Mouse (Mus musculus) midbrain, embryonic 16.5 days (tissue): ENCODE results near the gene Ryr1. TPM values are rescaled to one million over a fixed set of nuclear protein-coding genes. Genes with fewer than 3 reads are reported as not detected.

Source experiments
- ATAC-seq: fragments of 200-750 bp; cut with Nextera tagmentation; 2 replicates; pipeline ENCODE4 v1.8.0; 2017; ENCODE audit warnings: moderate TSS enrichment
- H3K27ac ChIP-seq: fragments of 300-500 bp; sonication (generic); 2 replicates; pipeline ENCODE4 v1.5.1; 2014; ENCODE audit warnings: mild to moderate bottlenecking, low read length, mixed read lengths
- H3K27me3 ChIP-seq: fragments of 300-500 bp; sonication (generic); 2 replicates; pipeline ENCODE4 v1.6.1; 2014; ENCODE audit warnings: low read depth, low read length, mixed read lengths; ENCODE audit not compliant: control insufficient read depth, insufficient read depth
- H3K36me3 ChIP-seq: fragments of 300-500 bp; sonication (generic); 2 replicates; pipeline ENCODE4 v1.6.1; 2014; ENCODE audit warnings: mild to moderate bottlenecking, low read length, moderate library complexity, mixed read lengths; ENCODE audit not compliant: control insufficient read depth, insufficient read depth
- H3K4me1 ChIP-seq: fragments of 300-500 bp; sonication (generic); 2 replicates; pipeline ENCODE4 v1.6.1; 2014; ENCODE audit warnings: mild to moderate bottlenecking, low read length, mixed read lengths; ENCODE audit not compliant: control insufficient read depth, insufficient read depth
- H3K4me2 ChIP-seq: fragments of 300-500 bp; sonication (generic); 2 replicates; pipeline ENCODE4 v1.6.1; 2014; ENCODE audit warnings: mild to moderate bottlenecking, low read length, mixed read lengths
- H3K4me3 ChIP-seq: fragments of 300-500 bp; sonication (generic); 2 replicates; pipeline ENCODE4 v1.5.1; 2014; ENCODE audit warnings: low read depth, mild to moderate bottlenecking, low read length, moderate library complexity, mixed read lengths
- H3K9ac ChIP-seq: fragments of 300-500 bp; sonication (generic); 2 replicates; pipeline ENCODE4 v1.6.1; 2014; ENCODE audit warnings: low read depth, low read length, mixed read lengths
- H3K9me3 ChIP-seq: fragments of 300-500 bp; sonication (generic); replicated peaks from 2 replicates; pipeline ENCODE4 v1.6.1; 2014; ENCODE audit warnings: mild to moderate bottlenecking, low read length, mixed read lengths; ENCODE audit not compliant: control insufficient read depth, poor library complexity, severe bottlenecking
- WGBS: fragments of 180-500 bp; shearing (Covaris S2); extraction: QIAGEN DNeasy Blood & Tissue Kit; methylation state at CpG from one replicate; pipeline ENCODE4 v1.1.7; 2014; 5-methylcytosine and 5-hydroxymethylcytosine counted together
- polyA plus RNA-seq: library from polyadenylated mRNA; unstranded; fragments of >200 nt; fragmentation: Nextera tagmentation; extraction: Ambion mirVana; gene quantifications from 2 replicates; pipeline ENCODE4 v1.2.1, GENCODE M21; 2015

The Ryr1 gene
- polyA plus RNA-seq, 1 experiment from 2014 or later: 14.4 TPM

- WGBS: 29% methylated on average over 2 of the region's 2 CpGs
- Histone ChIP-seq H3K27me3 (peaks cover 20% of the 10 kb centered on the region), H3K27ac (no peak overlapping the region), H3K4me2 (no peak overlapping the region), H3K9ac (no peak overlapping the region), H3K4me3 (no peak overlapping the region), H3K36me3 (no peaks in the 10 kb centered on the region), H3K4me1 (no peaks in the 10 kb centered on the region), H3K9me3 (peaks cover 3% of the 10 kb centered on the region; the same call in 1 of the 2 replicates)
- ATAC-seq: no peak; the same call in 1 of the 2 replicates
These were observed 74.2 kb downstream of the Ryr1 start for GRCm38 (mm10) chr7:29050797-29051196.

DNA sequence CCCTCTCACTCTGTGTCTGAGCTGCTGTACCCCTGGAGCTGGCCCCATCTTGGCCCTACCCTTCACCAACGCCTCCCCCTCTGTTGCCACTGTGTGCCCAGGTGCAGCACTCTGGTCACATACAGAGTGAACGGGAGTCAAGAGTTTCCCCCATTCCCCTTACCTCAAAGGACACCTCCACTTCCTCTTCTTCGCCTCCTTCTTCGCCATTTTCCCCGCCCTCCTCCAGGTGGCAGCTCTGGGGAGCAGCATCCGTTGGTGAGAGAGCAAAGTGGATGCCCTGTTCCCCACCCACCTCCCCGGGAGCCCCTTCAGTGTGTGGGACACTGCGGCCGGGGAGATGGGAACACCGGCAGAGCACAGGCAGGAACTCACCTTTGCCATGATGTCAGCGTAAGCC lies 76.4 kb downstream of the Ryr1 start:
- Histone ChIP-seq H3K9ac (no peak overlapping the region), H3K27ac (no peak overlapping the region), H3K36me3 (no peaks in the 10 kb centered on the region), H3K27me3 (peaks cover 13% of the 10 kb centered on the region), H3K4me1 (no peaks in the 10 kb centered on the region), H3K4me2 (no peak overlapping the region), H3K4me3 (no peak overlapping the region), H3K9me3 (peaks cover 3% of the 10 kb centered on the region; the same call in 1 of the 2 replicates)
- ATAC-seq: no peak
- 82% methylated on average over 11 of the region's 11 CpGs for WGBS

- no peak for ATAC-seq
- WGBS: 87% methylated on average over 3 of the region's 3 CpGs
- Histone ChIP-seq H3K9ac (no peak overlapping the region), H3K27me3 (peaks cover 7% of the 10 kb centered on the region; the same call in 1 of the 2 replicates), H3K36me3 (no peaks in the 10 kb centered on the region), H3K27ac (no peak overlapping the region), H3K4me3 (no peak overlapping the region), H3K9me3 (peaks cover 3% of the 10 kb centered on the region; the same call in 1 of the 2 replicates), H3K4me1 (no peaks in the 10 kb centered on the region), H3K4me2 (no peak overlapping the region)
These were observed 76.9 kb downstream of the Ryr1 start for GRCm38 (mm10) chr7:29048070-29048469.

- Histone ChIP-seq H3K36me3 (no peaks in the 10 kb centered on the region), H3K4me3 (peak overlapping the region; percentile 15), H3K27me3 (no peaks in the 10 kb centered on the region), H3K9me3 (peaks cover 3% of the 10 kb centered on the region; the same call in 1 of the 2 replicates), H3K4me2 (peak overlapping the region; percentile 41), H3K27ac (no peak overlapping the region), H3K9ac (0 out of 2 replicates have a peak overlapping the region, but pooled peaks have one; percentile 30), H3K4me1 (no peaks in the 10 kb centered on the region)
- no peak for ATAC-seq
- 4% methylated on average over 11 of the region's 12 CpGs for WGBS
These were observed 78.4 kb downstream of the Ryr1 start for GRCm38 (mm10) chr7:29046533-29046932.

DNA sequence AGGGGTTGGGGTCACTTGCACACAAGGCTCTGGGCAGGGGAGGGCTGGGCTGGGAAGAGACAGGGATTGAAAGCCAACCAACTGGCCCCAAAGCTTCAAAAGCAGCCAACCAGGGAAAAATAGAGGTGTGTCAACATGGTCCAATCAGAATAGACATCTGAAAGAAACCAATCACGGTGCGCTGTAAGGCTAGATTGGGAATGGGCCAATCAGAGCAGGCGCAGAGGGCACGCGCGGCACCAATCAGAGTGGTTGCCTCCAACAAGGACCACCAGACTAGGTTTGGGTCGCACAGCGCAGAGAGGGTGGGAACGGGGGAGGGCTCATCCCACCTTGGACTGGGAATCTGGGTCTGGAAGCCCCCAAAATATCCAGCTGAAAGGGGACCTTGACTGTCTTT lies 80.7 kb downstream of the Ryr1 start:
- Histone ChIP-seq H3K9me3 (peaks cover 3% of the 10 kb centered on the region; the same call in 1 of the 2 replicates), H3K4me2 (no peak overlapping the region), H3K36me3 (no peaks in the 10 kb centered on the region), H3K4me1 (peaks cover 8% of the 10 kb centered on the region), H3K4me3 (no peak overlapping the region), H3K9ac (no peak overlapping the region), H3K27ac (no peak overlapping the region), H3K27me3 (no peaks in the 10 kb centered on the region)
- WGBS: 41% methylated on average over 9 of the region's 9 CpGs
- ATAC-seq: peak; percentile 58; the same call in 1 of the 2 replicates

- Histone ChIP-seq H3K4me3 (no peak overlapping the region), H3K27me3 (no peaks in the 10 kb centered on the region), H3K9me3 (peaks cover 3% of the 10 kb centered on the region; the same call in 1 of the 2 replicates), H3K4me1 (peaks cover 8% of the 10 kb centered on the region), H3K9ac (no peak overlapping the region), H3K27ac (0 out of 2 replicates have a peak overlapping the region, but pooled peaks have one; percentile 14), H3K36me3 (no peaks in the 10 kb centered on the region), H3K4me2 (0 out of 2 replicates have a peak overlapping the region, but pooled peaks have one; percentile 6)
- 39% methylated on average over 11 of the region's 11 CpGs for WGBS
- no peak for ATAC-seq
These were observed 81.3 kb downstream of the Ryr1 start for GRCm38 (mm10) chr7:29043674-29044057.

DNA sequence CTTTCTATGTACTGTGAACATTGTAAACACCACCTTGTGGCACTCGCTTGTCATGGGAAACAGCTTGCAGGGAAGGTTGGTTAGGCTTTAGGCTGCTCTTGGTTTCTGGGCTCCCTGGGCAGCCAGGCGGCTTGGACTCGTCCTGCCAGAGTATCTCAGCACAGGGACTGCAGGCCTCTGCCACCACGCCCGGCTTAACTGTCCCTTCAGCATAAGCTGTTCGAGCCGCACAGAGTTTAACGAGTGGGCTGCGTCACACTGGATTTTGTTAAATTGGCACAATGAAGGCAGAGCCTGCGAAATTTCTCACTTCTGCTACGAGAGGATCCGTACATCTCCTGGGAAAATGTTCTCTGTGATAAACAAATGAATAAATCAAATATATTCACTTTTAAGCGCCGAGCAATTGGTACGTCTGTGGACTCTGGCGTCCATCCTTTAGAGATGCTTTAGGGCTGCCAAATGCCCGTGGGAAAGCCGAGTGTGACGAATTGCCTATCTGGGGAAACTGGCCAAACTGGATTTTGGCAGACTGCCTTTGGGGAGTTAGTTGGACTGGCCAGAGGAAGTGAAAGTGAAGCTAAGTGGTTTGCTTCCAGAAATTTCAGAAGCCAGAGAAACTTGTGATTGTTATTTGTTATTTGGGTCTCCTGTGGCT lies 81.8 kb downstream of the Ryr1 start:
- Histone ChIP-seq H3K9me3 (peaks cover 1% of the 10 kb centered on the region; the same call in 1 of the 2 replicates), H3K9ac (no peak overlapping the region), H3K4me2 (no peak overlapping the region), H3K27ac (peak overlapping the region; percentile 45), H3K27me3 (no peaks in the 10 kb centered on the region), H3K4me3 (no peak overlapping the region), H3K4me1 (peaks cover 8% of the 10 kb centered on the region), H3K36me3 (no peaks in the 10 kb centered on the region)
- no peak for ATAC-seq
- WGBS: 60% methylated on average over 19 of the region's 19 CpGs

DNA sequence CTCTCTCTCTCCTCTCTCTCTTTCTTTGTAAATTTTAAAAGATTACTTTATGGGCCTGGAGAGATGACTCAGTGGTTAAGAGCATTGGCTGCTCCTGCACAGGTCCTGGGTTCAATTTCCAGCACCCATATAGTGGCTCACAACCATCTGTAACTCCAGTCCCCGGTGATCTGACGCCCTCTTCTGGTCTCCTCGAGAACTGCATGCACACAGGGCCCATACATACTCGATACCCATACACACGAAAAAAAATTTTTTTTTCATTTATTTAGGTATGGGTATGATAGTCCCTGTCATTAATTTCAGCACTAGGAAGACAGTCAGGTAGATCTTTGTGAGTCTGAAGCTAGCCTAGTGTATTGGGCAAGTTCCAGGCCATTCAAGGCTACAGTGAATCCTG lies 83.8 kb downstream of the Ryr1 start:
- Histone ChIP-seq H3K4me3 (no peak overlapping the region), H3K27ac (no peak overlapping the region), H3K9ac (no peak overlapping the region), H3K4me2 (no peak overlapping the region), H3K4me1 (peaks cover 8% of the 10 kb centered on the region), H3K9me3 (no peaks in the 10 kb centered on the region), H3K27me3 (no peaks in the 10 kb centered on the region), H3K36me3 (no peaks in the 10 kb centered on the region)
- 77% methylated on average over 5 of the region's 5 CpGs for WGBS
- ATAC-seq: no peak

GRCm38 (mm10) chr7:29039985-29040661 lies 84.9 kb downstream of the Ryr1 start:
- ATAC-seq: peak; percentile 36
- H3K27ac ChIP-seq: peak overlapping the region; percentile 6; the same call in 1 of the 2 replicates

More at GRCm38 (mm10) chr7:29039985-29040661, 84.9 kb downstream of the Ryr1 start:
- peaks cover 8% of the 10 kb centered on the region for H3K4me1 ChIP-seq
- peak overlapping the region; percentile 38 for H3K4me3 ChIP-seq
- peak overlapping the region; percentile 58 for H3K9ac ChIP-seq
- H3K36me3 ChIP-seq: no peaks in the 10 kb centered on the region
- H3K27me3 ChIP-seq: no peaks in the 10 kb centered on the region
- no peaks in the 10 kb centered on the region for H3K9me3 ChIP-seq
- WGBS: 3% methylated on average over 26 of the region's 26 CpGs
- peak overlapping the region; percentile 74 for H3K4me2 ChIP-seq
